Mouse (Mus musculus) spleen, adult 2 months (tissue): ENCODE data around the gene Mapkap1.

Source experiments
- CTCF ChIP-seq: fragments of 200-500 bp; IDR thresholded peaks from 2 replicates; pipeline ENCODE4 v1.5.1; 2011; ENCODE audit warnings: mild to moderate bottlenecking, inconsistent platforms; ENCODE audit not compliant: insufficient read depth, insufficient read length, insufficient replicate concordance; ENCODE audit errors: extremely low read depth
- POLR2A ChIP-seq: fragments of 200-500 bp; IDR thresholded peaks from 2 replicates; pipeline ENCODE4 v1.6.1; 2011; ENCODE audit warnings: low read depth, low read length, inconsistent platforms

- TF ChIP-seq CTCF (no peak), POLR2A (no peak)
Observed at GRCm38 (mm10) chr2:34630445-34630844, 223.9 kb downstream of the Mapkap1 start.
